Mouse (Mus musculus) neural tube, embryonic 15.5 days (tissue): ENCODE results near the gene Cpa4. TPM values are rescaled to one million over a fixed set of nuclear protein-coding genes. Genes with fewer than 3 reads are reported as not detected.

Experiments
- ATAC-seq: fragments of 200-750 bp; cut with Nextera tagmentation; 2 replicates; pipeline ENCODE4 v1.8.0; 2017; ENCODE audit warnings: mild to moderate bottlenecking, moderate TSS enrichment, moderate library complexity; ENCODE audit not compliant: low FRiP score
- H3K27ac ChIP-seq: fragments of 300-500 bp; sonication (generic); replicated peaks from 2 replicates; pipeline ENCODE4 v1.5.1; 2015; ENCODE audit warnings: mild to moderate bottlenecking, inconsistent platforms
- H3K27me3 ChIP-seq: fragments of 300-500 bp; sonication (generic); replicated peaks from 2 replicates; pipeline ENCODE4 v1.6.1; 2015; ENCODE audit warnings: inconsistent platforms
- H3K36me3 ChIP-seq: fragments of 300-500 bp; sonication (generic); 2 replicates; pipeline ENCODE4 v1.6.1; 2015; ENCODE audit warnings: inconsistent platforms
- H3K4me1 ChIP-seq: fragments of 300-500 bp; sonication (generic); 2 replicates; pipeline ENCODE4 v1.6.1; 2015; ENCODE audit warnings: inconsistent platforms
- H3K4me2 ChIP-seq: fragments of 300-500 bp; sonication (generic); 2 replicates; pipeline ENCODE4 v1.6.1; 2015; ENCODE audit warnings: inconsistent platforms, mild to moderate bottlenecking, moderate library complexity
- H3K4me3 ChIP-seq: fragments of 300-500 bp; sonication (generic); replicated peaks from 2 replicates; pipeline ENCODE4 v1.5.1; 2015; ENCODE audit warnings: mild to moderate bottlenecking, inconsistent platforms
- H3K9ac ChIP-seq: fragments of 300-500 bp; sonication (generic); replicated peaks from 2 replicates; pipeline ENCODE4 v1.6.1; 2015; ENCODE audit warnings: mild to moderate bottlenecking, inconsistent platforms
- H3K9me3 ChIP-seq: fragments of 300-500 bp; sonication (generic); replicated peaks from 2 replicates; pipeline ENCODE4 v1.6.1; 2016; ENCODE audit warnings: inconsistent platforms
- WGBS: fragments of 180-500 bp; shearing (Covaris S2); methylation state at CpG from one replicate; pipeline ENCODE4 v1.1.7; 2015; ENCODE audit warnings: mixed read lengths; 5-methylcytosine and 5-hydroxymethylcytosine counted together
- polyA plus RNA-seq: library from polyadenylated mRNA; unstranded; fragments of >200 nt; fragmentation: Nextera tagmentation; extraction: Ambion mirVana; gene quantifications from 2 replicates; pipeline ENCODE4 v1.2.1, GENCODE M21; 2015

Gene Cpa4
- 0.54 and 0.75 TPM in 2 replicates for polyA plus RNA-seq

DNA sequence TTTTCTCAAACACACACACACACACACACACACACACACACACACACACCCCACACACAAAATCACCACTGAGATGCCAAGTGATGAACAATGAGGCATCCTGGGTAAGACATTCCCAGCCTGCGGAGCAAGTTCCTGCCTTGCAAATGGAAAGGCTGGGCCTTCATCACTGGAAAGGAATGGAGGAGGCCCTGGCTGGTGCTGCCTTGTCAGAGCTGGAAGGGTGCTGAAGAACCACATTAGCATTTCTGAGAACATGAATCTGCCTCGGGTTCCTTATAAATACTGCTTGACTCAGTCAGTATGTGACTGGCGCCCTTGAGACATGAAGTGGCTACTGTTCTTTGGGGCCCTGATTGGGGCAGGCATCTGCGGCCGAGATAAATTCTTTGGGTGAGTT, at the start of gene Cpa4:
Gene Cpa4, plus strand, starts transcription at position 301 of the 400 bp plus-strand sequence.
- H3K27ac ChIP-seq, result no peak within 1 kb of the TSS
- H3K4me3 ChIP-seq, result no peak within 1 kb of the TSS
- no peaks in the 10 kb centered on the region for H3K9me3 ChIP-seq
- ATAC-seq, result no peak
- no peaks in the 10 kb centered on the region for H3K36me3 ChIP-seq
- H3K4me1 ChIP-seq, result peaks cover 11% of the 10 kb centered on the region
- H3K27me3 ChIP-seq, result no peaks in the 10 kb centered on the region
- WGBS, result 69% methylated on average over 5 of the region's 5 CpGs
- no peak within 1 kb of the TSS for H3K4me2 ChIP-seq
- no peak within 1 kb of the TSS for H3K9ac ChIP-seq

DNA sequence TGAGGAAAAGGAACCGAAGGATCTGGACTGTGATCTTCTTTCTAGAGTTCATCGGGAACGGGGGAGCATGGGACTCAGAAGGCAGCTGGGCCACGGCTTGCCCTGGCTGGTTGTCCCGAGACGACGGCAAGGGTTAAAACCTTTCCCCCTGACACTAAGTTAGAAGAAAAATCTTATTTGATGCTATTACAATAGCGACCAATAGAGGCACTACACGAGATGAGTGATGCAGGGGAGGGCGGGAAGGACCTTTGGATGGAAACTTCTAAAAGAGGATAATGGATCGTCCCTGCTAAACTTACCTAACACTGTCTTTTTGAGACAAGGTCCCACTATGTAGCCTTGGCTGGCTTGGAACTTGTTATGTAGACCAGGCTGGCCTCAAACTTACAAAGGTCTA, 47.8 kb upstream of the Cpa4 start:
- no peak for ATAC-seq
- Histone ChIP-seq H3K9me3 (no peaks in the 10 kb centered on the region), H3K4me2 (no peak overlapping the region), H3K9ac (no peak overlapping the region), H3K27me3 (no peaks in the 10 kb centered on the region), H3K27ac (no peak overlapping the region), H3K36me3 (no peaks in the 10 kb centered on the region), H3K4me1 (peaks cover 2% of the 10 kb centered on the region; the same call in 1 of the 2 replicates), H3K4me3 (no peak overlapping the region)
- WGBS, result 70% methylated on average over 11 of the region's 11 CpGs

DNA sequence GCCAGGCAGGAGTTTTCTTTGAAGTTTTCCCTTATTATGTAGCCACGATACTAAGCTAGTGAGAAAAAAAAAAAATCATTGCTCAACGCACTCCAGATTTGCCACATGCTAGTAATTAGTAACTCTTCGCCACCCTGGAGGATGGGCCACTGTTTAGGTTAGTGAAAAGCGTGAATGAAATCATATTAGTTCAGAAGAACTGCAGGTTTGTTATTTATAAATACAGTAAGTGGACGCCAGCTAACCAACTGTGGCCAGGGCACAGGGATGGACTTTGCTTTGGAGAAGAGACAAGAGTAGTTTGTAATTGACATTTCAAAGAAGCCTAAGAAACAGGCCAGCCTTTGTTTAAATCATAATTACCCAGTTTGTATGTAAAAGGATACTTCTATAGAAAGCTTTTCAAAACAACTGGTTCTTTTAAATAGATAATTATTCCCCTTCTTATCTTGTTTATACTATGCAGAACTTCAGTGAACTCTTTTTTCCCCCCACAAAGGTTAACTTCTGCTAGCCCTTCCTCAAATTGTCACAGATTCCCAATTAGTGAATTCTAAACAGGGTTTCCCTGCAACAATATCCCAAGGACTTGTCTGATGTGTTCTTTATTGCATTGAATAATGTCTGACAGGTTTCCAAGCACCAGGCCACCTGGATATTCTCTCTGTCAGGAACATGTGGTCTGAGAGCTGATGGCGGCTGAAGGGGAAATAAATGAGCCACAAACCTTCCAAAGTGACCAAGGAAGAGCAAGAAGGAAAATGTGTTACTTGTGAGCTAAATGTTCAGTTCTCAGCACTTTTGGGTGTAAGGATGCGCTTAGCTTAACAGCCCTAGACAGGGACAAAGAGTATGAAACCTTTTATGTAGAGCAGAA, 42.5 kb upstream of the Cpa4 start:
- no peak for ATAC-seq
- WGBS, result 57% methylated on average over 7 of the region's 7 CpGs
- H3K9ac ChIP-seq, result no peak overlapping the region
- no peak overlapping the region for H3K4me2 ChIP-seq
- no peaks in the 10 kb centered on the region for H3K9me3 ChIP-seq
- H3K4me1 ChIP-seq, result peaks cover 31% of the 10 kb centered on the region
- no peaks in the 10 kb centered on the region for H3K27me3 ChIP-seq
- no peak overlapping the region for H3K4me3 ChIP-seq
- H3K27ac ChIP-seq, result no peak overlapping the region
- no peaks in the 10 kb centered on the region for H3K36me3 ChIP-seq

DNA sequence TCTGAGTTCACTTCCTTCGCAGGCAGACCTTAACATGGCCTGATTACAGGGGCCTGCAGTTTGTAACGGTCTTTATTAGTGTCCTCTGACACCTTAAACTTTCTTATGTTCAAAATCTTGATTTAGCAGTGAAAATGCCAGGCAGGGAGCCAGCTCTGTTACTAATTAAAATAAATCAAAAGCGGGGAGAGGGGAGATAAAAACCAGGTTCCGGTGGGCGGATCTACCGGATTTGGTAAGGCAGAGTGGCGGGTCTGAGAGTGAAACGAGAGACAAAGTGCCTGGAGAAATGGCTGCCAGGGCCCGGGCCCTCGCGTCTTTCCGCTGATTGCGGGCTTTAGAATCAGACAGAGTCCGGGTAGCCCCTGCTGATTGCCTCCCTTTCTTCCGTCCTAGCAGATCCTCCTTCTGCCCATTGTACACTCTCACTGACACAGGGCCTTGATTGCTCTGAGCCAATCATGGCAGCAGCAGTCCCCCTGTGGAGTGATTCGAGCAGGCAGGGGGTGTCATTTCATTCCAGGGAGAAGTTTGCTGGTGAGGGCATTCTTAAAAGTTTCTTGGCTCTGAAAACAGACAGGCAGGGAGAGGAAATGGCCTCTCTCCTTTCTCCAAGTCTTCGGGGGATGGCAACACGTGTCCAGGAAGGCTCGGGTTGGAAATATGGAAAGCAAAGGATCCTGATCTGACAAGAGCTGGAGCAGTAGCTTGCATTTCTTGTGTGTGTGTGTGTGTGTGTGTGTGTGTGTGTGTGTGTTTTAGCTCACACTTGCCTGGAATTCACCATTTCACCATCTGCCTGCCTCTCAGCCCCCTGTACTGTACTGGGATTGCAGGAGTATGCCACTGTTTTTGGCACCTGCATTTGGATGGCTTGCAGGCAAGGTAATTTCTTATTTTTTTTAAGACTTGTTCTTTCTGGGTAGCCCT, 41.3 kb upstream of the Cpa4 start:
- peaks cover 31% of the 10 kb centered on the region for H3K4me1 ChIP-seq
- ATAC-seq, result peak; percentile 50; the same call in 1 of the 2 replicates
- peak overlapping the region; percentile 17; the same call in 1 of the 2 replicates for H3K4me3 ChIP-seq
- no peaks in the 10 kb centered on the region for H3K27me3 ChIP-seq
- peak overlapping the region; percentile 73 for H3K27ac ChIP-seq
- no peaks in the 10 kb centered on the region for H3K36me3 ChIP-seq
- peak overlapping the region; percentile 46 for H3K9ac ChIP-seq
- peak overlapping the region; percentile 49 for H3K4me2 ChIP-seq
- 8% methylated on average over 19 of the region's 19 CpGs for WGBS
- H3K9me3 ChIP-seq, result no peaks in the 10 kb centered on the region

DNA sequence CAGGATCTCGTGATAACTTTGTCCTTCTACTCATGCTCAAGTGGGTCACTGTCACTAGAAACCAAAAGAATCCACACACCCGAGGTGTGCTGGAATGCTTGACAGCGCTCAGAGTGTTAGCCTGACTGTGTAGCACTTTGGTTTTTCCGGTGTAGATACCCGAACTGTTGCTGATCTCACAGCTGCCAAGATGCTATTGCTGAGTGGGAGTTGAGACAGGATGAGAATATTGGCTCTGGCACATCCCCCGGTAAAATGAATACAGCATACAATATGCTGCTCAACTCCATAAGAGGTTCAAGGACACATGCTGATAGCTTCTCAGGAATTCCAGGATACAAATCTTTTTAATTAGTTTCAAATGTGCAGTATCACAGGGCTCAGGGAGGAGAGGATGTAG, 39.4 kb upstream of the Cpa4 start:
- Histone ChIP-seq H3K4me1 (peaks cover 31% of the 10 kb centered on the region), H3K4me3 (no peak overlapping the region), H3K27ac (no peak overlapping the region), H3K9me3 (no peaks in the 10 kb centered on the region), H3K4me2 (no peak overlapping the region), H3K9ac (no peak overlapping the region), H3K27me3 (no peaks in the 10 kb centered on the region), H3K36me3 (no peaks in the 10 kb centered on the region)
- 72% methylated on average over 6 of the region's 6 CpGs for WGBS
- ATAC-seq, result no peak

DNA sequence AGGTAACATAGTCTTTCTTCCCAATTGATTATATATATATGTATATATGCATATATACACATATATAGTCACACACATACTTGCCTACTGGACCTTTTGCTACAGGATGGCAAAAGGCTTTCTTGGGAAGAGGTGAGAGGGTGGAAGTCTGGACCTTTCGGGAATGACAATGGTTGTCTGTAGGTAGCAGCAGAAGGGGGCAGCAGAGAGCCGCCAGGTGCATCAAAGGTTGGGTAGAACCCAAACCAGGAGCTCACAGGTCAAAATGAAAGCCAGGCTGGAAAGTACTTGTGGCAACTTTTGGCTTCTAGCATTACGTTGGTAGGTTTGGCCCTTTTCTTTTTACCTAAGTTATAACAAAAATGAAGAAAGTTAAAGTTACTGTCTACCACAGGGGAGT, 32.8 kb upstream of the Cpa4 start:
- no peak for ATAC-seq
- 44% methylated on average over 3 of the region's 3 CpGs for WGBS
- H3K9me3 ChIP-seq, result no peaks in the 10 kb centered on the region

DNA sequence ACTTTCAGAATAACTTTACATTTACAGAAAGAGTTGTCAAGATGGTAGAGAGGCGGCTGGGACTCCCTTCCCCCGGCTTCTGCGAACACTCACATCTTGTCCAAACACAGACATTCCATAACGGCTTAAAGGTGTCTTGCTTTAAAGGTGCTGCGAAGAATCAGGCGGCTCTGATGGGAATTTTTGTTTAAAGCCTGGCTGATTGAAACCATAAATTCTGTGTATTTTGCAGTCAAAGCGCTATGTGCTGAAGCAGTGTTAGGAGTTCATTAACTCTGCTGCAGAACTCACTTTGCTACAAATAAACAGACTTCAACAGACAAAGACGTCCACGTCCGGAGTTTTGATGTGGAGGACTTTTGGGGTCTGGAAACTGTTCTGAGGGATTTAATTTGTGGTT, 29.9 kb upstream of the Cpa4 start:
- no peak overlapping the region for H3K27ac ChIP-seq
- no peak overlapping the region for H3K9ac ChIP-seq

More for the DNA sequence above, 32.8 kb upstream of the Cpa4 start:
- H3K27me3 ChIP-seq, result no peaks in the 10 kb centered on the region
- H3K36me3 ChIP-seq, result no peaks in the 10 kb centered on the region
- H3K4me2 ChIP-seq, result no peak overlapping the region
- no peaks in the 10 kb centered on the region for H3K4me1 ChIP-seq
- no peak overlapping the region for H3K4me3 ChIP-seq
- no peak overlapping the region for H3K27ac ChIP-seq
- no peak overlapping the region for H3K9ac ChIP-seq

DNA sequence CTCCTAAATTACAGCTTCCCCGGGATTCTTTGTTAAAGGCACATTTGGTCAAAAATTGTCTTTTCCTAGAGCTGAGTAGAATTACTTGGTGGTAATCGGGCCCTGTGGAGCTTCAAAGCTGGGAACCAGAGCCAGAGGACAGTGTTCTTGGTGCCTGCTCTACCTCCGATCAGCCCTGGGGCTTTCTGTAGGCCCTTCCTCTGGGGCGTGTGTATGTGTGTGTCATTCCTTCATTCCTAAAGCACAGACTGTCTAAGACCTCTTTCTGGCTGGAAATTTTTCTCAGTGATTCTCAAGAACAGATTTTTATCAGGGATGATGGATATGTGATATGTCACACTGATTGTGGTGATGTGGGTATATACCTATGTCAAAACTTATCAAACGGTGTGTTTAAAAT, 29.4 kb upstream of the Cpa4 start:
- Histone ChIP-seq H3K4me2 (no peak overlapping the region), H3K36me3 (no peaks in the 10 kb centered on the region), H3K4me1 (peaks cover 11% of the 10 kb centered on the region), H3K9me3 (no peaks in the 10 kb centered on the region), H3K27me3 (no peaks in the 10 kb centered on the region), H3K27ac (no peak overlapping the region), H3K9ac (no peak overlapping the region), H3K4me3 (no peak overlapping the region)
- WGBS, result 85% methylated on average over 5 of the region's 5 CpGs
- ATAC-seq, result no peak

More for the DNA sequence above, 29.9 kb upstream of the Cpa4 start:
- Histone ChIP-seq H3K27me3 (no peaks in the 10 kb centered on the region), H3K4me2 (no peak overlapping the region), H3K4me1 (peaks cover 5% of the 10 kb centered on the region), H3K9me3 (no peaks in the 10 kb centered on the region), H3K4me3 (no peak overlapping the region), H3K36me3 (no peaks in the 10 kb centered on the region)
- no peak for ATAC-seq
- 71% methylated on average over 10 of the region's 10 CpGs for WGBS

DNA sequence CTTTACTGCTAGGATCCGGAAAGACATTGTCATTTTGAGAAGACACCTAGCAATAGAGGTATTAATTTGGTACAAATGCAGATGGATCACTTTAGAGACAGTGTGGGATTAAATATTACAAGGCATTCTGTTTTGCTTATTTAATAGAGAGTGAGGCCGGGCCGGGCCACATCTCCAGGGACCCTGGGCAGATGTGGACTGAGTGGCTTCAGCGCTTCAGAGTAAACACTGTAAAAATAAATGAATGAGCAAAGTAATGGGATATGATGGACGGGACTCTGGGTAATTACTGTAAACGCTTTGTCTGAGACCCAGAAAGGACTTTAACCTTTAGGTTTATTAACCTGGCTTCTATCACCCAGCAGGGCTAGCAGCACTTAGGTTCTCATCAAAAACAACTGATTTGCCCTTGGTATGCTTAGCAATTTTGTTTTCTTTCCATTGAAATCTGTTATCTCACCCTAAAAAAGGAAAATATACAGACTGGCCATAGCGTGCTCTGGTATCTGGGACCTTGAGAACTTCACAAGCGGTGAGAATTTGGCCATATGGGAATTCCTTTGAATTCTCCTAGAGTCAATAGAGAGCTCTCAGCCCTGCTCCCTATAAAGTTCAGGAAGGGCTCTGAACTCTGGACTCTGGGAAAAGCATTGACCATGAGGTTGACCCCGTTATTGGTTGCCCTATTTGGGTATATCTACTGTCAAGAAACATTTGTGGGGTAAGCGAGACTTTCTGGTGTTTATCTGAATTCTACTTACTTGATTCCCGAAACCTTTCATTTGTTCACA, 27.0 kb upstream of the Cpa4 start, which contains the start of gene Cpa2:
Gene Cpa2, plus strand, starts transcription at position 574 of the 791 bp plus-strand sequence.
- H3K27ac ChIP-seq, result no peak within 1 kb of the TSS
- peaks cover 15% of the 10 kb centered on the region for H3K4me1 ChIP-seq
- H3K27me3 ChIP-seq, result no peaks in the 10 kb centered on the region
- H3K9me3 ChIP-seq, result no peaks in the 10 kb centered on the region
- no peak within 1 kb of the TSS for H3K9ac ChIP-seq
- H3K4me3 ChIP-seq, result no peak within 1 kb of the TSS
- 73% methylated on average over 11 of the region's 11 CpGs for WGBS
- H3K4me2 ChIP-seq, result no peak within 1 kb of the TSS
- ATAC-seq, result no peak
- H3K36me3 ChIP-seq, result no peaks in the 10 kb centered on the region

DNA sequence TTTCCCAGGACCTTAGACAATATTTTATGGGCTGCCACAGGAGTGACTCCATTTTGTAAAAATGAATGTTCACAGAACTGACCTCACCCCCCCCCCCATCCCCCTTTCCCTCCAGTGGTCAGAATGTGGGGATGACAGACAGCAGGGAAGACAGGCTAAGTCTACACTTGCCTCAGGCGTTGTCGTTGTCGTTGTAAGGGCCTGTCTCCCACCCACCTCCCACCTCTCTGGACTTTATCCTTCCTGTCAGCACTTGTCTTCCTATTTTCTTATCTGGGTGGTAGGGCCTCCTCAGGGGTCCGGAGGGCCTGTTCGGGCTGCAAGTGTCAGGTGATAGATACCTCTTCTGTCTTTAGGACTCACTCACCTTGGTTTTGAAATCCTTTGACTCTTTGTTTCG, 25.9 kb upstream of the Cpa4 start:
- Histone ChIP-seq H3K36me3 (no peaks in the 10 kb centered on the region), H3K9ac (no peak overlapping the region), H3K4me3 (no peak overlapping the region), H3K27me3 (no peaks in the 10 kb centered on the region), H3K9me3 (no peaks in the 10 kb centered on the region), H3K27ac (no peak overlapping the region), H3K4me2 (no peak overlapping the region), H3K4me1 (peaks cover 24% of the 10 kb centered on the region)
- ATAC-seq, result no peak
- 94% methylated on average over 6 of the region's 6 CpGs for WGBS

DNA sequence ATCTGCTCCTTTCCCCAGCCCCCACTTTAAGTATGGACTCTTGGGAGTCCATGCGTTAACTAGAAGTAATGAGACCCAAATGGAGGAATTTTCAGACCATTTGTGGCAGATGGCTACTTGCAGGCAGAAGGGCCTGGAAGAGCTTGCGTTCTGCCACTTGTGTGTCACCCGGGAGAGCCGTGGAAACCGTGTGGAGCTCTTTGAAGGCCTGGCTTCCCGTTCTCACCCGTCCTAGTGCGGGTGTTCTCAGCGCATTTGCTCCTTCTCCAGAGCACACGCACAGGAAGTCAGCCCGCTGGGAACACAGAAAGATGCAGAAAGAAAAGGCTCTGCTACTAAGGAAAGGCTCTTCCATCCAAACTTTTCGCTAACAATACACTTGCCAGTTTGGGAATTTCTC, 25.1 kb upstream of the Cpa4 start:
- H3K4me2 ChIP-seq, result no peak overlapping the region
- H3K9me3 ChIP-seq, result no peaks in the 10 kb centered on the region
- H3K27me3 ChIP-seq, result no peaks in the 10 kb centered on the region
- no peak overlapping the region for H3K27ac ChIP-seq
- 49% methylated on average over 12 of the region's 12 CpGs for WGBS
- no peak overlapping the region for H3K9ac ChIP-seq
- peaks cover 32% of the 10 kb centered on the region for H3K4me1 ChIP-seq
- no peak for ATAC-seq
- no peak overlapping the region for H3K4me3 ChIP-seq
- H3K36me3 ChIP-seq, result no peaks in the 10 kb centered on the region
